Mouse (Mus musculus) spleen, postnatal 14 days (tissue): ENCODE data around the gene Ctrc.
"Not testable (repeated sequence)": the region's sequence is repeated elsewhere in the genome, so short reads cannot be mapped to it uniquely, and the experiment has no call there.

Experiments used
- DNase-seq, 2 experiments: peaks; one replicate each; pipeline ENCODE4 v3.0.0; 2021 to 2022; ENCODE audit warnings: low spot score in 2 of 2

Gene Ctrc

DNA sequence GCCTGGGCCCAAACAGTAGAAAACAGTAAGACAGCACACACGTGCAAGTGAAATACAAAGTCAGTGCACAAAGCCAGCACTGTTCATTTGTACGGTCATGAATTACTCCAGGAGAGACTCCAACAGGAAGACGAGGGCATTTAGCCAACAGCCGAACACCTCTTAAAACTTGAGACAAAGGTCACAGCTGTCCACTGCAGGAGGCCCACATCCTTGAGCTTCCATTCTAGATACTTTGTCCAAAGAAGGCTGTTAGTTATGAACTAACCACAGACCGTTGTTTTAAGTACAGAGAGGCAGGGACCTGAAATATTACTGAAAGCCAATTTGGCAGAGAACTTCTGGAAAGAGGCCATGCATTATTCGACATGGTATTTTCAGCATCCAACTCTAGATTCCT, 59.1 kb downstream of the Ctrc start:
- no peak for DNase-seq

DNA sequence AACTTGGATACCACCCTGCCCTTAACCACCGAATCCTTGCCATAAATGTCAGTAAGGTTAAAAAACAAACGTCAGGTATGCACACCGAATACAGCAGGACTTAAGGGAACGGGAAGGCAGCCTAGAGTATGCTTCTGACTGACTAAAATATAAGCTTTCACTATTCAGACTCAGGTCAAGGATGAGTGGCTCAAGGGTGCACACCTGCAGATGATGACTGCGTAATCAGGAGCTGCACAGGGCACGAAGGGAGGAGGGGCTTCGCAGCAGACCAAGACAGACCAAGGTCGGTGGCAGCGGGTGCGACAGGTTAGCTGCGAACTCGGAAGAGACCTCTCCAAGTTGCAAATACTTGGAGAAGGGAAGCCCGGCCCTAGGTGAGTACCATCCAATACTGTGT, 60.0 kb downstream of the Ctrc start:
- no peak for DNase-seq

DNA sequence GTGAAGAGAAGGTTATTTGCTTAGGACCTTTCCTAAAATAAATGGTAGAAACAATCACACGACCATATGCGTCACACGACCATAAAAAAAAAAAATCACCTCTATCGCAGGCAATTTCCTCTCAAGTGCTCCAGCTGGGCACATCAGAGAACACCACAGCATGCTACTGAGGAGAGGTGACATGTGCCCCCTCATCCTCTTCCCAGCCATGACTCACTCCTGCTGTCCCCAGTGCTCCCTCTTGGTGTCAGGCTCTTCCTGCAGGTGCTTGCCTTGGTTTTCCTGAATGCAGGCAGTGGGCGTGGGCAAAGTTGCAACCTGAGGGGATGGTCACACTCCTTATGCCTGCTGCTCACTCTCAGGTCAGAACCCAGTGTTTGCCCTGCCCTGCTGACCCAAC, 61.3 kb downstream of the Ctrc start:
- DNase-seq, result no peak

DNA sequence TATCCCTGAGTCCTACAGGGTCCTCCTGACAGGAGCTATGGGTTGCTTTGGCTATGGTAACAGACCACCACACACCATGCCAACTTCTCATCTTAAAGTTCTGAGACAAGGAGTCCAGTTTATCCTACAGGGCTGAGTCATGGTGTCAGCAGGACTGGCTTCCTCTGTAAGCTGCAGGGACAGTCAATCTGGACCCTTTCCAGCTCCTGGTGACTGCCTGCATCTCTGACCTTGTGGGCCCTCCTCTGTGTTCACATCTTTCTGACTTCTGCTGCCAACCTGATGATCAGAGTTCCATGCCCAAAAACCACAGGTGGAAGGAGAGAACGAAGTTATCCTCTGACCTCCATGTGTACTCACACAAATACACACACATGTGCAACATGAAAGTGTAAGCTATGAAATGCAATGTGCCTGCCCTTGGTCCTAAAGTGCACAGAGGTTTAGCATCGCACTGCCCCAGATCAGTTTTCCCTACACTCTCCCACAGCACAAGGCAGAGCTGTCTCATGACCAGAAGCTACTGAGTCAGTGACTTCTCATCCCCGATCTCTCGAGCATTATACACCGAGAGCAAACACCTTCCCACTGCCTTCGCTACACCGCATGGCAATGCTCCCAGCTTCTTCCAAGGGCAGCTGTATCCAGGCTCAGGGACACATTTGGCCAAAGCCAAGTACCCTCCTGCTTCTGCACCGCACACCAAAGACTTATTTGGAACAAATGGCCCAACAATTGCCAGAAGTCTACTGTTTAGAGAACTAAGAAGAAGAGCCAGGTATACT, 64.8 kb downstream of the Ctrc start:
- DNase-seq, result no peak

DNA sequence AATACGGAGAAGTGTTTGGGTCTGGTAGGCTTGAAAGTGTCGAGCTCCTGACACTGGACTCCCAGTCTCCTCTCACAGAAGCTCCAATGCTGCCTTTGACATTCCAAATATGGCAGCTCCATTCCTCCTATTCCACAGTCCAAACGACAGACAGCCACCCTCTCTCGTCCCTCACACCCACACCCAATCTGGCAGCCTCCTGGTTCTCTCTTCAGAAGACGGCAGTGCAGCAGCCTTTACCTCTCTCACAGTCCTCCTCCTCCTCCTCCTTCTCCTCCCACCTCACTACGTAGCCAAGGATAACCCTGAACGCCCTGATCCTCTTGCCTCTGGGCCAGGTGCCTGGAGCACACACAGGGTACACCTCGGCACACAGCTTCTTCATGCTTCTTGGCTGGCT, 66.3 kb downstream of the Ctrc start:
- DNase-seq, result no peak

DNA sequence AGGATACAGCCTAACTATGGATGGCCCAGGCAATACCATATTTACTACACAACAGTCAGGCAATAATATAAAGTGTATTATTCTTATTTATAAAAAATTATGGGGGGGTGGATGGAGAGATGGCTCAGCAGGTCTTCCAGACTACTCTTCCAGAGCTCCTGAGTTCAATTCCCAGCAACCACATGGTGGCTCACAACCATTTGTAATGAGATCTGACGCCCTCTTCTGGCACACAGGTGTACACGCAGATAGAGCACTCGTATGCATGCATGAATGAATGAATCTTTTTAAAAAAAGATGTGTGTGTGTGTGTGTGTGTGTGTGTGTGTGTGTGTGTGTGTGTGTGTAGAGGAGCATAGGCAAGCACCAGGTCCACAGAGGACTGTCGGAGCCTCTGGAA, 73.1 kb downstream of the Ctrc start:
- not testable (repeated sequence) for DNase-seq

DNA sequence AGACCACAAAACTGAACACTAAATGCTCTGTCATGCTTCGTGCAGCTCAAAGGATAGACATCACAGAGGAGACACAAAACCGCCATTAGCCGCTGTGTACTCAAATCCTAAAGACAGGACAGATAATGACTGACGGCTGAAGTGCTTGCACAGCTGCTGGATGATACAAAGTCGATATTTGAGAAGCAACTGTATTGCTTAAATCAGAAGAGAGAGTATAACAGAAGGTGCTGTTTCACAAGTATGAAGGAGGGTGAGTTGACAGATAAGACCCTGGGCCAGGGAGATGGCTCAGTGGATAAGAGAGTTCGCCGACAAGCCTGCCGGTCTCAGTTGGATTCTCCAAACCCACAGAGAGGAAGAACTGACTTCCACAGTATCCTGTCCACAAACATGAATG, 74.3 kb downstream of the Ctrc start:
- DNase-seq, result no peak

DNA sequence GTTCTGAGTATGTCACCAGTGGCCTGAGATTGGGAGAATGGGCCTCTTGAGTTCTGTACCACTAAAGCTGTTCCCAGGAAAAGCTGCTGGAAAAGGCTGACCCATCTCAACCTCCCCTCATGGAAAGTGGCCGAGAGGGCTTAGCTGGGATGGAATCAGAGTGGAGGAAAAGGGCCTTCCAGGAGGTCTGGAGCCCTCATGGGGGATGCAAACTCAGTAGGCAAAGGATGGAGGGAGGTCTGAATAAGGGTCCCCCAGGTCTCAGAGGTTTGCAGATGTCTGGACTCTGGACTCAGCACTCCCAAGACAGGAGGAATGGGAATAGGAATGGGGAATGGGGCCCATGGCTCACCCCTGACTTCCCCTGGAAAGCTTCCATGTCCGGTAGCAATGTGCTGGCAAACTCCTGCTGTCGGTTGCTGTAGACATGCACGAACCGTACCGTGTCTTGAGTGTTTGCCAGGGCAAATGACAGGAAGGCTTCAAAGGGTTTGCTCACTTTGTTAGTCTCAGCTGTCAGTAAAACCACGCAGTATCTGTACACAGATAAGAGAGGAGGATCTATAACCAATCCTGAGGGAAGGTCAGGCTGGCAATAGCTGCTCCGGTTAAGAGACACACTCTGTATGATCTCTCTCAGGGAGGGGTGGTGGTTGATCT, 76.5 kb downstream of the Ctrc start:
- DNase-seq, result no peak

DNA sequence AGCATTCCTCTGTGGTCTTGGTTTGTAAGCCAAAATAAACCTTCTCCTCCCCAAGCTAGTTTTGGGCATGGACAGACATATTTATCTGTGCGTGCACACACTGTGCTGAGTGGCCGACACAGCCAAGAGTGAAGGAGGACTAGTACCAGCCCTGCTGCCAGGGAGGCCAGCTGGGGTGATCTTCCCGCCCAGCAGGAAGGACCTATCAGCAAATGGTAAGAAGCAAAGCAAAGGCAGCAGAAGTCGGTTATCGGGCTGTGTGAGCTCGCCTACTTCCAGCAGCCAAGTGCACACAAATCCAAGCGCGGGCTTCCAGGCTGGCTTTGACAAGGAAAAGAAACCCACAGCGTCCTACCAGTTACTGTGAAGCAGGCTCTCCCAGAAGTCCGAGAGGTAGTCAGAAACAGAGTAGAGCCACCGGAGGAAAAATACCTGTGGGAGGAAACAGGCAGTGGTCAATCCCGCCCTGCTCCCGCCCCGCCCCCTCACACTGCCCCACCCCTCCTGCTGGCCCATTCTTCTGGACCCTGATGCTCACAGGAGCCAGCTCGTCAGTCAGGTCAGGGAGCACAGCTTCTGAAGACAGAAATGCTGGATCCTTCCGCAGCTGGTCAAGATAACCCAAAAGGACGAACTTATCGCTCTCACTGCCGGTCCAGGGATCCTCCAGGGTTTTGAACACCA, 78.7 kb downstream of the Ctrc start:
- peak in 1 of 2 experiments; percentile 28 for DNase-seq

DNA sequence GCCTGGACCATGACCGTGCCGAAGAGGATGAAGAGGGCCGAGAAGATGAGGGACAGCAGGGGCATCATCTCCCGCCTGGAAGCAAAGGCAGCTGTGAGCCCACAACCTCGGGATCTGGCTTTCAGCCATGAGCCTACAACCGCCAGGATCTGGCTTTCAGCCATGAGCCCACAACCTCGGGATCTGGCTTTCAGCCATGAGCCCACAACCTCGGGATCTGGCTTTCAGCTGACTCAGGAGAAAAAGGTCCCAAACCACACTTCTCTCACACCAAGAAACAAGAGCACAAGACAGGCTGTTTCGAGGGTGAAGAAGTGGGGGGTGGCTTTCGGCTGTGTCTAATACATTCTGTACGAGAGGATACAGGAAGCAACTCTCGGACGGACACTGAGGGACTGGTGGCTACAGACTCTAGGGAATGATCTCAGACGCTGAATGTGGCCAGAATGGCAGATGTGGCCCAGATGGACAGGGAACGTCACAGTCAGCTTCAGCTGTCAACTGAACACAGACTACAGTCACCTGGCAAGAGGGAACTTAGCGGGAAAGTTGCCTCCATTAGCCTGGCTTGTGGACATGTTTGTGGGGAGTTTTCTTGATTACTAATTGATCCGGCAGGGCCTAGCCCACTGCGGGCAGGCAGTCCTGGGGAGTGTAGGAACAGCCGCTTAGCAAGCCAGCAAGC, 79.3 kb downstream of the Ctrc start:
- DNase-seq, result no peak

DNA sequence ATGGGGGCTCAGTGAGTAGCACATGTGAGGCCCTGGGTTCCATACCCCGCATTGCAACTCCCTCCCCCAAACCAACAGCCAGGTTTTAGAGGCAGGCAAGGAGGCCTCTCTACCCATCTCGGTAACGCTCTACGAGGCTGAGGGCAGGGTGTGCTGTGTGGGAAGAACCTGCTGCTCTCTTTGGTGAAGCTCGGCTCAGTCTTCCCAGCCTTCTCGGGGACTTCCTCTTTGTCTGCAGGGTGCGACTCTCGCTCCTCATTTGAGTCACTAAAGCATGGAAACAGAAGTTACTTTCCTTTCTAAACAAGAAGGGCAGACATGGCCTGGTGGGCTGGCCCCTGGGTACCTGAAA, 79.9 kb downstream of the Ctrc start:
- peak in 1 of 2 experiments; percentile 26 for DNase-seq

DNA sequence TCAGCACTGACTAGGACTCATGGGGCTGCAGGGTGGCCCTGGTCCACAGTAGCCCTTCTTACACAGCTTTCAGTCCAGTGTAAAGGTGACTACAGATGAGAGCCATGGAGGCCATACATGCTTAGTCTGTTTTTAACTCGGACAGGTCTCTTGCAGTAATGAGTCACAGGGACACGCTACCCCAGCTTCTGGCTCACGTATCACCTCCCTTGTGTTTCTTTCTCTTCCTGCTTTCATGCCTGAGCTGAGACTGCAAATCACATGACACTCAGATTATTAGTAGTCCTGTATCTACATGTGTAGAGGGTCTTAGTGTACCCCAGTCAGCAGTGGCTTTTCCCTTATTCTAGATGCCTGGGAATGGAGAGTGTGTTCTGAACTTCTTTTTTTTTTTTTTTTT, 81.2 kb downstream of the Ctrc start:
- no peak for DNase-seq
